Mouse (Mus musculus): ENCODE results near the gene Tmem191c. TPM values are rescaled to one million over a fixed set of nuclear protein-coding genes. Genes with fewer than 3 reads are reported as not detected.
"Not testable (repeated sequence)": the region's sequence is repeated elsewhere in the genome, so short reads cannot be mapped to it uniquely, and the experiment has no call there.

The Tmem191c gene
- 2.9 and 4.0 TPM in 2 replicates for polyA plus RNA-seq (2015; fragmentation: Nextera tagmentation; extraction: Ambion mirVana)

- 43% methylated on average over 7 of the region's 7 CpGs for WGBS (ENCODE audit: insufficient replicate concordance)
- H3K27ac ChIP-seq (ENCODE audit: low read length), result no peak within 1 kb of the TSS
- peak within 1 kb of the TSS; percentile 95 for H3K4me2 ChIP-seq (ENCODE audit: low read depth, low read length)
- H3K4me3 ChIP-seq (ENCODE audit: low read depth, low read length), result peak within 1 kb of the TSS; percentile 67
- peaks cover 26% of the 10 kb centered on the region for H3K27me3 ChIP-seq (ENCODE audit: control insufficient read depth, insufficient read depth, low read depth, low read length)
- peaks cover 18% of the 10 kb centered on the region for H3K4me1 ChIP-seq (ENCODE audit: control insufficient read depth, low read depth, low read length)
- ATAC-seq (ENCODE audit: low read depth), result no peak
- no peaks in the 10 kb centered on the region for H3K36me3 ChIP-seq (ENCODE audit: control insufficient read depth, insufficient read depth)
- peak within 1 kb of the TSS; percentile 51 for H3K9ac ChIP-seq (ENCODE audit: low read depth, low read length)
- no peaks in the 10 kb centered on the region; the same call in 1 of the 2 replicates for H3K9me3 ChIP-seq (replicated peaks; ENCODE audit: control insufficient read depth, low read length)
These were observed at the start of gene Tmem191c for GRCm38 (mm10) chr16:17275721-17276120. Gene Tmem191c (plus strand): TSS chr16:17276077.

- no peak for ATAC-seq (ENCODE audit: low read depth)
- Histone ChIP-seq H3K9me3 (replicated peaks; ENCODE audit: control insufficient read depth, low read length) (peaks cover 3% of the 10 kb centered on the region), H3K9ac (ENCODE audit: low read depth, low read length) (no peak overlapping the region), H3K4me2 (ENCODE audit: low read depth, low read length) (no peak overlapping the region), H3K4me3 (ENCODE audit: low read depth, low read length) (no peak overlapping the region), H3K27ac (ENCODE audit: low read length) (no peak overlapping the region), H3K27me3 (ENCODE audit: control insufficient read depth, insufficient read depth, low read depth, low read length) (no peaks in the 10 kb centered on the region), H3K36me3 (ENCODE audit: control insufficient read depth, insufficient read depth) (no peaks in the 10 kb centered on the region), H3K4me1 (ENCODE audit: control insufficient read depth, low read depth, low read length) (no peaks in the 10 kb centered on the region)
These were observed 49.4 kb upstream of the Tmem191c start for GRCm38 (mm10) chr16:17226496-17226895.

- ATAC-seq (ENCODE audit: low read depth); H3K9me3 ChIP-seq (replicated peaks; ENCODE audit: control insufficient read depth, low read length); H3K4me2 ChIP-seq (ENCODE audit: low read depth, low read length); H3K9ac ChIP-seq (ENCODE audit: low read depth, low read length); H3K4me3 ChIP-seq (ENCODE audit: low read depth, low read length); H3K27me3 ChIP-seq (ENCODE audit: control insufficient read depth, insufficient read depth, low read depth, low read length); H3K27ac ChIP-seq (ENCODE audit: low read length); H3K36me3 ChIP-seq (ENCODE audit: control insufficient read depth, insufficient read depth): not testable (repeated sequence)
- H3K4me1 ChIP-seq (ENCODE audit: control insufficient read depth, low read depth, low read length), result peaks cover 29% of the 10 kb centered on the region
- 59% methylated on average over 2 of the region's 2 CpGs for WGBS (ENCODE audit: insufficient replicate concordance)
These were observed 44.4 kb upstream of the Tmem191c start for GRCm38 (mm10) chr16:17231523-17231922.

GRCm38 (mm10) chr16:17232794-17233701, 42.8 kb upstream of the Tmem191c start, which contains the start of gene Hic2:
Gene Hic2 (plus strand): TSS chr16:17233572.
- peaks cover 40% of the 10 kb centered on the region for H3K4me1 ChIP-seq (ENCODE audit: control insufficient read depth, low read depth, low read length)
- H3K36me3 ChIP-seq (ENCODE audit: control insufficient read depth, insufficient read depth), result no peaks in the 10 kb centered on the region
- H3K27ac ChIP-seq (ENCODE audit: low read length), result peak within 1 kb of the TSS; percentile 74
- H3K4me2 ChIP-seq (ENCODE audit: low read depth, low read length), result peak within 1 kb of the TSS; percentile 96
- H3K27me3 ChIP-seq (ENCODE audit: control insufficient read depth, insufficient read depth, low read depth, low read length), result no peaks in the 10 kb centered on the region
- peak within 1 kb of the TSS; percentile 82 for H3K4me3 ChIP-seq (ENCODE audit: low read depth, low read length)
- 4% methylated on average over 53 of the region's 59 CpGs for WGBS (ENCODE audit: insufficient replicate concordance)
- H3K9ac ChIP-seq (ENCODE audit: low read depth, low read length), result peak within 1 kb of the TSS; percentile 84
- H3K9me3 ChIP-seq (replicated peaks; ENCODE audit: control insufficient read depth, low read length), result peaks cover 3% of the 10 kb centered on the region
- peak; percentile 92 for ATAC-seq (ENCODE audit: low read depth)

- Histone ChIP-seq H3K9me3 (replicated peaks; ENCODE audit: control insufficient read depth, low read length) (peaks cover 3% of the 10 kb centered on the region), H3K27ac (ENCODE audit: low read length) (peak overlapping the region; percentile 74), H3K27me3 (ENCODE audit: control insufficient read depth, insufficient read depth, low read depth, low read length) (no peaks in the 10 kb centered on the region), H3K4me1 (ENCODE audit: control insufficient read depth, low read depth, low read length) (peaks cover 49% of the 10 kb centered on the region), H3K4me3 (ENCODE audit: low read depth, low read length) (peak overlapping the region; percentile 82), H3K36me3 (ENCODE audit: control insufficient read depth, insufficient read depth) (no peaks in the 10 kb centered on the region), H3K9ac (ENCODE audit: low read depth, low read length) (peak overlapping the region; percentile 84), H3K4me2 (ENCODE audit: low read depth, low read length) (peak overlapping the region; percentile 96)
- under 1% methylated on average over 55 of the region's 62 CpGs for WGBS (ENCODE audit: insufficient replicate concordance)
- ATAC-seq (ENCODE audit: low read depth), result peak; percentile 14; the same call in 1 of the 2 replicates
These were observed 42.0 kb upstream of the Tmem191c start for GRCm38 (mm10) chr16:17233702-17234498.

GRCm38 (mm10) chr16:17234499-17234895, 41.4 kb upstream of the Tmem191c start:
- H3K9ac ChIP-seq (ENCODE audit: low read depth, low read length), result peak overlapping the region; percentile 84
- peaks cover 55% of the 10 kb centered on the region for H3K4me1 ChIP-seq (ENCODE audit: control insufficient read depth, low read depth, low read length)
- peaks cover 3% of the 10 kb centered on the region for H3K9me3 ChIP-seq (replicated peaks; ENCODE audit: control insufficient read depth, low read length)
- peak overlapping the region; percentile 74; the same call in 1 of the 2 replicates for H3K27ac ChIP-seq (ENCODE audit: low read length)
- H3K4me2 ChIP-seq (ENCODE audit: low read depth, low read length), result peak overlapping the region; percentile 96
- no peaks in the 10 kb centered on the region for H3K36me3 ChIP-seq (ENCODE audit: control insufficient read depth, insufficient read depth)
- no peak for ATAC-seq (ENCODE audit: low read depth)
- WGBS (ENCODE audit: insufficient replicate concordance), result 3% methylated on average over 12 of the region's 12 CpGs
- H3K4me3 ChIP-seq (ENCODE audit: low read depth, low read length), result peak overlapping the region; percentile 82
- H3K27me3 ChIP-seq (ENCODE audit: control insufficient read depth, insufficient read depth, low read depth, low read length), result no peaks in the 10 kb centered on the region

GRCm38 (mm10) chr16:17234916-17235665, 40.8 kb upstream of the Tmem191c start:
- no peaks in the 10 kb centered on the region for H3K27me3 ChIP-seq (ENCODE audit: control insufficient read depth, insufficient read depth, low read depth, low read length)
- no peak for ATAC-seq (ENCODE audit: low read depth)
- 39% methylated on average over 9 of the region's 9 CpGs for WGBS (ENCODE audit: insufficient replicate concordance)
- peaks cover 59% of the 10 kb centered on the region for H3K4me1 ChIP-seq (ENCODE audit: control insufficient read depth, low read depth, low read length)
- no peaks in the 10 kb centered on the region for H3K9me3 ChIP-seq (replicated peaks; ENCODE audit: control insufficient read depth, low read length)
- H3K4me3 ChIP-seq (ENCODE audit: low read depth, low read length), result peak overlapping the region; percentile 82
- no peaks in the 10 kb centered on the region for H3K36me3 ChIP-seq (ENCODE audit: control insufficient read depth, insufficient read depth)
- peak overlapping the region; percentile 96 for H3K4me2 ChIP-seq (ENCODE audit: low read depth, low read length)
- no peak overlapping the region for H3K27ac ChIP-seq (ENCODE audit: low read length)
- no peak overlapping the region; the same call in 1 of the 2 replicates for H3K9ac ChIP-seq (ENCODE audit: low read depth, low read length)

- Histone ChIP-seq H3K9ac (ENCODE audit: low read depth, low read length) (no peak overlapping the region), H3K27ac (ENCODE audit: low read length) (no peak overlapping the region), H3K27me3 (ENCODE audit: control insufficient read depth, insufficient read depth, low read depth, low read length) (no peaks in the 10 kb centered on the region), H3K4me1 (ENCODE audit: control insufficient read depth, low read depth, low read length) (peaks cover 66% of the 10 kb centered on the region), H3K4me2 (ENCODE audit: low read depth, low read length) (no peak overlapping the region), H3K4me3 (ENCODE audit: low read depth, low read length) (no peak overlapping the region), H3K36me3 (ENCODE audit: control insufficient read depth, insufficient read depth) (no peaks in the 10 kb centered on the region), H3K9me3 (replicated peaks; ENCODE audit: control insufficient read depth, low read length) (no peaks in the 10 kb centered on the region)
- peak; percentile 39 for ATAC-seq (ENCODE audit: low read depth)
- 15% methylated on average over 3 of the region's 3 CpGs for WGBS (ENCODE audit: insufficient replicate concordance)
These were observed 38.2 kb upstream of the Tmem191c start for GRCm38 (mm10) chr16:17237634-17238033.
